Mouse (Mus musculus) heart, embryonic 14.5 days (tissue): ENCODE data around the gene Mtus2. TPM values are rescaled to one million over a fixed set of nuclear protein-coding genes. Genes with fewer than 3 reads are reported as not detected.

Experiments
- ATAC-seq: fragments of 200-750 bp; cut with Nextera tagmentation; 2 replicates; pipeline ENCODE4 v1.8.0; 2017; ENCODE audit warnings: low read depth, moderate TSS enrichment; ENCODE audit not compliant: insufficient number of reproducible peaks, insufficient read depth, low FRiP score
- H3K27ac ChIP-seq, 2 experiments: fragments of 200-500 bp in 1 of 2; fragments of 300-500 bp in 1 of 2; sonication (generic) in 1 of 2; replicated peaks in 1 of 2; 2 replicates each; pipeline ENCODE4 v1.5.1; 2012 to 2014; ENCODE audit warnings: low read depth in 2 of 2, low read length in 2 of 2, control low read depth in 1 of 2, mild to moderate bottlenecking in 1 of 2, mixed read lengths in 1 of 2; ENCODE audit not compliant: control insufficient read depth in 1 of 2, insufficient read depth in 1 of 2
- H3K27me3 ChIP-seq: fragments of 300-500 bp; sonication (generic); 2 replicates; pipeline ENCODE4 v1.6.1; 2014; ENCODE audit warnings: mild to moderate bottlenecking, low read length, control low read depth; ENCODE audit not compliant: control insufficient read depth, insufficient read depth
- H3K36me3 ChIP-seq: fragments of 300-500 bp; sonication (generic); 2 replicates; pipeline ENCODE4 v1.6.1; 2014; ENCODE audit warnings: mild to moderate bottlenecking, control low read depth, low read length, mixed read lengths; ENCODE audit not compliant: control insufficient read depth, insufficient read depth
- H3K4me1 ChIP-seq, 2 experiments: fragments of 200-500 bp in 1 of 2; fragments of 300-500 bp in 1 of 2; sonication (generic) in 1 of 2; 2 replicates each; pipeline ENCODE4 v1.6.1; 2012 to 2014; ENCODE audit warnings: low read length in 2 of 2, control low read depth in 1 of 2, mixed read lengths in 1 of 2; ENCODE audit not compliant: control insufficient read depth in 2 of 2, insufficient read depth in 2 of 2
- H3K4me2 ChIP-seq: fragments of 300-500 bp; sonication (generic); 2 replicates; pipeline ENCODE4 v1.6.1; 2014; ENCODE audit warnings: mild to moderate bottlenecking, low read length
- H3K4me3 ChIP-seq, 2 experiments: fragments of 200-500 bp in 1 of 2; fragments of 300-500 bp in 1 of 2; sonication (generic) in 1 of 2; 2 replicates each; pipeline ENCODE4 v1.5.1; 2012 to 2014; ENCODE audit warnings: low read length in 2 of 2, mild to moderate bottlenecking in 2 of 2, control low read depth in 1 of 2, low read depth in 1 of 2, moderate library complexity in 1 of 2; ENCODE audit not compliant: control insufficient read depth in 1 of 2, insufficient read depth in 1 of 2
- H3K9ac ChIP-seq: fragments of 300-500 bp; sonication (generic); 2 replicates; pipeline ENCODE4 v1.6.1; 2014; ENCODE audit warnings: mild to moderate bottlenecking, low read length
- H3K9me3 ChIP-seq: fragments of 300-500 bp; sonication (generic); 2 replicates; pipeline ENCODE4 v1.6.1; 2016; ENCODE audit warnings: low read length, control low read depth; ENCODE audit not compliant: control insufficient read depth
- WGBS: fragments of 180-500 bp; shearing (Covaris S2); extraction: QIAGEN DNeasy Blood & Tissue Kit; methylation state at CpG from one replicate; pipeline ENCODE4 v1.1.7; 2014; 5-methylcytosine and 5-hydroxymethylcytosine counted together
- polyA plus RNA-seq: library from polyadenylated mRNA; unstranded; fragments of >200 nt; fragmentation: Nextera tagmentation; extraction: Ambion mirVana; gene quantifications from 2 replicates; pipeline ENCODE4 v1.2.1, GENCODE M21; 2014

The Mtus2 gene
- polyA plus RNA-seq, 1 experiment from 2014 or later: 128 TPM

GRCm38 (mm10) chr5:148049304-148049703, 92.2 kb downstream of the Mtus2 start:
- WGBS: 84% methylated on average over 2 of the region's 2 CpGs
- Histone ChIP-seq H3K4me2 (no peak overlapping the region), H3K4me1 (no peaks in the 10 kb centered on the region), H3K9ac (no peak overlapping the region), H3K4me3 (no peak overlapping the region), H3K9me3 (peaks cover 3% of the 10 kb centered on the region; the same call in 1 of the 2 replicates), H3K27ac (no peak overlapping the region), H3K36me3 (no peaks in the 10 kb centered on the region), H3K27me3 (no peaks in the 10 kb centered on the region)
- ATAC-seq: no peak

GRCm38 (mm10) chr5:148052846-148053608, 95.9 kb downstream of the Mtus2 start:
- Histone ChIP-seq H3K9me3 (peaks cover 5% of the 10 kb centered on the region; the same call in 1 of the 2 replicates), H3K27ac (no peak overlapping the region), H3K4me3 (no peak overlapping the region), H3K4me2 (no peak overlapping the region), H3K27me3 (no peaks in the 10 kb centered on the region), H3K9ac (no peak overlapping the region), H3K4me1 (no peaks in the 10 kb centered on the region), H3K36me3 (no peaks in the 10 kb centered on the region)
- no peak for ATAC-seq
- 67% methylated on average over 13 of the region's 13 CpGs for WGBS

GRCm38 (mm10) chr5:148053609-148053990, 96.5 kb downstream of the Mtus2 start:
- WGBS: 75% methylated on average over 4 of the region's 4 CpGs
- H3K27ac ChIP-seq: no peak overlapping the region
- no peaks in the 10 kb centered on the region for H3K36me3 ChIP-seq
- H3K4me3 ChIP-seq: no peak overlapping the region
- no peak overlapping the region for H3K4me2 ChIP-seq
- H3K4me1 ChIP-seq: no peaks in the 10 kb centered on the region
- no peak overlapping the region for H3K9ac ChIP-seq
- no peaks in the 10 kb centered on the region for H3K27me3 ChIP-seq
- no peak for ATAC-seq
- peaks cover 5% of the 10 kb centered on the region; the same call in 1 of the 2 replicates for H3K9me3 ChIP-seq

GRCm38 (mm10) chr5:148056831-148057230, 99.7 kb downstream of the Mtus2 start:
- 77% methylated on average over 1 of the region's 1 CpGs for WGBS
- H3K4me1 ChIP-seq: no peaks in the 10 kb centered on the region
- no peaks in the 10 kb centered on the region for H3K36me3 ChIP-seq
- peaks cover 6% of the 10 kb centered on the region; the same call in 1 of the 2 replicates for H3K9me3 ChIP-seq
- H3K9ac ChIP-seq: no peak overlapping the region
- no peak overlapping the region for H3K4me2 ChIP-seq
- no peak overlapping the region for H3K4me3 ChIP-seq
- no peak overlapping the region for H3K27ac ChIP-seq
- no peak for ATAC-seq
- no peaks in the 10 kb centered on the region for H3K27me3 ChIP-seq

- Histone ChIP-seq H3K4me1 (no peaks in the 10 kb centered on the region), H3K27ac (no peak overlapping the region), H3K9me3 (peaks cover 8% of the 10 kb centered on the region; the same call in 1 of the 2 replicates), H3K9ac (no peak overlapping the region), H3K4me2 (no peak overlapping the region), H3K36me3 (no peaks in the 10 kb centered on the region), H3K4me3 (no peak overlapping the region), H3K27me3 (no peaks in the 10 kb centered on the region)
- ATAC-seq: no peak
- whole genome bisulfite sequencing: 75% methylated on average over 3 of the region's 3 CpGs
Observed at GRCm38 (mm10) chr5:148057433-148057832, 100.3 kb downstream of the Mtus2 start.

- H3K9me3 ChIP-seq: peaks cover 8% of the 10 kb centered on the region; the same call in 1 of the 2 replicates
- no peak overlapping the region for H3K4me2 ChIP-seq
- H3K4me1 ChIP-seq: no peaks in the 10 kb centered on the region
- H3K9ac ChIP-seq: no peak overlapping the region
- 65% methylated on average over 3 of the region's 3 CpGs for WGBS
- no peak overlapping the region for H3K27ac ChIP-seq
- no peak overlapping the region for H3K4me3 ChIP-seq
- no peaks in the 10 kb centered on the region for H3K36me3 ChIP-seq
- no peak for ATAC-seq
- no peaks in the 10 kb centered on the region for H3K27me3 ChIP-seq
Observed at GRCm38 (mm10) chr5:148059339-148059738, 102.2 kb downstream of the Mtus2 start.

- WGBS: 85% methylated on average over 4 of the region's 4 CpGs
Observed at GRCm38 (mm10) chr5:148061869-148062268, 104.7 kb downstream of the Mtus2 start.

More at GRCm38 (mm10) chr5:148061869-148062268, 104.7 kb downstream of the Mtus2 start:
- Histone ChIP-seq H3K27ac (no peak overlapping the region), H3K9ac (no peak overlapping the region), H3K4me3 (no peak overlapping the region), H3K4me2 (no peak overlapping the region), H3K9me3 (0 out of 2 replicates have a peak, but pooled peaks cover 3% of the 10 kb centered on the region), H3K4me1 (no peaks in the 10 kb centered on the region), H3K27me3 (no peaks in the 10 kb centered on the region), H3K36me3 (no peaks in the 10 kb centered on the region)
- no peak for ATAC-seq
